Mouse (Mus musculus) cerebellum, adult (tissue): ENCODE data around the gene Hist2h2ac.
A peak's percentile ranks its signal among the peaks of the same experiment; 100 is the strongest.

ENCODE experiments used
- ATAC-seq: cut with Nextera tagmentation; 2 replicates; pipeline ENCODE4 v1.9.2; 2017; ENCODE audit warnings: mild to moderate bottlenecking, moderate library complexity, mixed read lengths; ENCODE audit not compliant: insufficient number of reproducible peaks, low FRiP score, low TSS enrichment

The Hist2h2ac gene

GRCm38 (mm10) chr3:96220765-96221639 lies at the start of gene Hist2h2ac, which contains the start of gene Hist2h2be:
Gene Hist2h2ac, minus strand, starts transcription at chr3:96220880.
Gene Hist2h2be, plus strand, starts transcription at chr3:96221119.
- peak; percentile 90 for ATAC-seq

GRCm38 (mm10) chr3:96269511-96270474 lies 49.1 kb upstream of the Hist2h2ac start, which contains the start of gene Hist2h2bb:
Gene Hist2h2bb, plus strand, starts transcription at chr3:96269752.
- peak; percentile 97 for ATAC-seq

- ATAC-seq = peak; percentile 5; the same call in 1 of the 2 replicates
Measured at GRCm38 (mm10) chr3:96268776-96269378, 48.2 kb upstream of the Hist2h2ac start.

GRCm38 (mm10) chr3:96268051-96268775 lies 47.5 kb upstream of the Hist2h2ac start, which contains the start of gene Hist2h3b:
Gene Hist2h3b, plus strand, starts transcription at chr3:96268654.
- peak; percentile 77 for ATAC-seq

- ATAC-seq = no peak
Measured at GRCm38 (mm10) chr3:96267541-96267940, 46.9 kb upstream of the Hist2h2ac start.

GRCm38 (mm10) chr3:96266132-96266710 lies 45.5 kb upstream of the Hist2h2ac start:
- no peak for ATAC-seq

- no peak for ATAC-seq
Measured at GRCm38 (mm10) chr3:96264404-96264949, 43.8 kb upstream of the Hist2h2ac start.

GRCm38 (mm10) chr3:96263558-96264403 lies 43.1 kb upstream of the Hist2h2ac start:
- 0 out of 2 replicates have a peak, but pooled peaks have one; percentile 1 for ATAC-seq

- peak; percentile 82 for ATAC-seq
Measured at GRCm38 (mm10) chr3:96262979-96263550, 42.4 kb upstream of the Hist2h2ac start, which contains the start of gene Hist2h4. Gene Hist2h4, minus strand, starts transcription at chr3:96263311.

GRCm38 (mm10) chr3:96262216-96262875 lies 41.7 kb upstream of the Hist2h2ac start:
- ATAC-seq = peak; percentile 86

- ATAC-seq = no peak
Measured at GRCm38 (mm10) chr3:96261623-96262022, 40.9 kb upstream of the Hist2h2ac start.

- ATAC-seq = no peak
Measured at GRCm38 (mm10) chr3:96260220-96260619, 39.5 kb upstream of the Hist2h2ac start.

- ATAC-seq = no peak
Measured at GRCm38 (mm10) chr3:96257190-96257589, 36.5 kb upstream of the Hist2h2ac start.

- ATAC-seq = no peak
Measured at GRCm38 (mm10) chr3:96255926-96256593, 35.4 kb upstream of the Hist2h2ac start.

GRCm38 (mm10) chr3:96254683-96255355 lies 34.1 kb upstream of the Hist2h2ac start:
- no peak for ATAC-seq

GRCm38 (mm10) chr3:96251787-96252186 lies 31.1 kb upstream of the Hist2h2ac start:
- ATAC-seq = no peak
